Mouse (Mus musculus) CD8-positive naive resting alpha-beta T cell, adult 2 months (primary cell): Measurements from ENCODE around the gene Ambra1.

Source experiments
- DNase-seq, 2 experiments: peaks; one replicate each; pipeline ENCODE4 v3.0.0; 2022; ENCODE audit warnings: low read depth in 2 of 2, low spot score in 2 of 2

The Ambra1 gene

DNA sequence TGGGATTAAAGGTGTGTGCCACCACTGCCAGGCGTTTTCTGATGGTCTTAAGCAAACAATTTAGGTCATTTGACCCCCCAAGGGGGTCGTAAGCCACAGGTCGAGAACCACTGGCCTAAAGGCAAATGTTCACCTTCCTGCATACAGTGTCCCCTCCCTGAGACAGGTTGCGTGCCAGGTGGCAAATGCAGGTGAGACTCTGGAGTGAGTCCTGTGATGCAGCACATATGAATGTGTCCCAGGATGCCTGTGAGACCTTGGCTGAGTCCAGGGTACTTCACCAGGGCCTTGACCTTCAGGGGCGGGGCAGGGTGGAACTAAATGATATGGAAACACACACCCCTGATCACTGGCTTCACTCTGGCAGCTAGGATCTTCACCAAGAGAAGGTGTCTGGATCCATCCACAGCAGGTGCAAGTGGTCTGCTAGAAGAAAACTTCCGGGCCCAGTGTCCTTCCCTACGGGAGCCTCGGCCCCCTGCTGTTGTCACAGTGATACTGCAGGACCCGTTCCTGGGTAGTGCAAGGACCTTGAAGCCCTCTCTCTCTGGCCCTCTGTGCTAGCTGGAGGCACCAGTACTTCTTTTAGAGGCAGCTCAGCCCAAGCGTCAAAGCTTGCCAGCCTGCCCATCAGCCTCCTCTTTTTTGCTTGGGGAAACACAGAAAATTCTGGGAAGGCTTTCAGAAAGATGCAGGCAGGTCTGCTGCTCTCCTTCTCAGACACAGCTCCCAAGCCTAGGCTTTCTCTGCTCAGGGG lies 228.9 kb downstream of the Ambra1 start:
- DNase-seq: no peak

DNA sequence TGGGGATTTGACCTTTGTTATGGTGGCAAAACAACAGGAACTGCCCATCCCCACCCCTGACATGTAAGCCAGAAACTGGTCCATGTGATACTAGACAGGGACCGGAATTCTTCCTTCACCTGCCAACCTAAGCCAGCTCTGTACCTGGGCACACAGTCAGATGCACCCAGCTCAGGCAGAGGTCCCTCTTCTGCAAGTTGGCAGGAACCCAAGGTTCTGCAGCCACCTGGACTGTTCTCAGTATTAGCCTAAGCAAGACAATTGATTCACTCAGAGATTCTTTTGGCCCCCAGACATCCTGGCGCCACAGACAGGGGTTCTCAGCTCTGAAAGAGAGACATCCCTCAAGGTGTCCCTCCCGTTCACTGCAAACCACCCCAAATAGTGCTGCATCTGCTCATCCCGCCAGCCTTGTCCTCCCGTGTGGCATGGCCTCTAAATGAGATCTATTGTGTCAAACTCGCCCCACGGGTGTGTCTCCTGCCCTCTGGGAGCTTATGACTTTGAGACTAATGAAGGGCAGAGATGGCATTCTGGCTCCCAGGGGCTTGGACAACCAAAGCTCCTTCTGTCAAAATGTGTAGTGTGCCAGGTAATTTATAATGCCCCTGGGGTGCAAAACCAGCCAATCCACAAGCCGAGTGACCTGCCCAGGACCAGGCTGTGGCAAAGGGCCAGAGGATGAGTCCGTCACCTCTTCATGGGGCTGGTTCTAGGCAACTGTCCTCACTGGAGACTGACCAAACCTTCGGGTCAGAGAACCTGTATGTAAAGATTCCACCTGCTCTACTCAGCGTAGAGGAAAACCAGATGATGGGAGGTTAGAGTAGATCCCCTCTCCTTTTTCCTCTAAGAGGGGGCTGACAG lies 229.8 kb downstream of the Ambra1 start:
- DNase-seq: no peak

DNA sequence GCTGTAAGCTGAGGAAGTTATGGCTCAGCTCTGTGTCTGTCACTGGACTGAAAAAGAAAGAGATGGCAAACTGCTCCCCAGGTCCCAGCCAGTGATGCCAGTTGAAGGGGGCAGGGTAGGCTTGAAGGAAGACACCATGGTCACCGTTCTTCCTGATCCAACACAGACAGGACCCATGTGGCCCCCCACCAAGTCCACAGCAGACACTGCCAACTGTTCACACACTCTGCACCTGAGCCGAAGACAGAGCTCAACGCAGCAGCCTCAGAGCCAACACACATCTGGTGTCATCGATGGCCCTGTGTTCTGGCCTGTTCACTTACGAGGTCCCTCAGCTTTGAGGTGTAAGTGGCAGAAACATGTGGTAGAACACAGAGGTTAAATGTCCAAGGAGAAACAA lies 230.5 kb downstream of the Ambra1 start:
- DNase-seq: no peak

DNA sequence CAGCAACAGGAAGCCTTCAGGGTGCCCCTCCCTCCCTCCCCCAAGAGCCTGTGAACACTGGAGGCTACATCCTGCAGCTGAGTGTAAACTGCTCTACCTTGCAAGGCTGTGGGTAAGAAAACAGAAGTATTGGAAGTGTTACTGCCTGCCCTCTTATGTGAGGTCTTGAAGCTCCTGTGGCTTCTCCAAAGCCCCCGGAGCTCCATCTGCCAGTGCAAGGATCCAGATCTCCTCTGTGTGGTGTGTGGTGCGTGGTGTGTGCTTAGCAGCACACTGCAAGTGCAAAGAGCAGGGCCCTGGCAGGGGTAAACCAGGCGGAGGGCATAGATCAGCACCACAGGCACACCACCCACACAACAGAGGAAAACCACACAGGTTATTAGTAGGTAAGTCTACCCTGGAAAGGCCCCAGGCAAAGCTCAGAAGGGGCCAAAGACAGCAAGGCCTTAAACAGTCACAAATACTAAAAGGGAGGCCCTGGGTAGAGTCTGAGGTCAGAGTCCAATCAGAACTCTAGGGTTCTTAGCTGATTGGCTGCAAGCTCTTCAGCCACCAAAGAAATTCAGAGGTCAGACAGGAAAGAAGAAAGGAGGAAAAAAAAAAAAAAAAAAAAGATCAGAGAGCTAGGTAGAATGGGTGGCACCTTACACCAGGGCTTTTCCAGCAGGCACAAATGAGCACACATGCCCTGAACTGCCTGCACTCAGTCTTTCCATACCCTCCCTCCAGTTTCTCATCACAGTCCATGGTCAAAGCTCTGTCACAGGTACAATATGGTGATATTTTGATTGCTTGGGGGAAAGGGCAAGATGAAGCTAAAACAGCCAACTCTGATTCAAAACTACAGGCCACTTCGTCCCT lies 232.2 kb downstream of the Ambra1 start:
- DNase-seq: peak in 1 of 2 experiments; percentile 39

DNA sequence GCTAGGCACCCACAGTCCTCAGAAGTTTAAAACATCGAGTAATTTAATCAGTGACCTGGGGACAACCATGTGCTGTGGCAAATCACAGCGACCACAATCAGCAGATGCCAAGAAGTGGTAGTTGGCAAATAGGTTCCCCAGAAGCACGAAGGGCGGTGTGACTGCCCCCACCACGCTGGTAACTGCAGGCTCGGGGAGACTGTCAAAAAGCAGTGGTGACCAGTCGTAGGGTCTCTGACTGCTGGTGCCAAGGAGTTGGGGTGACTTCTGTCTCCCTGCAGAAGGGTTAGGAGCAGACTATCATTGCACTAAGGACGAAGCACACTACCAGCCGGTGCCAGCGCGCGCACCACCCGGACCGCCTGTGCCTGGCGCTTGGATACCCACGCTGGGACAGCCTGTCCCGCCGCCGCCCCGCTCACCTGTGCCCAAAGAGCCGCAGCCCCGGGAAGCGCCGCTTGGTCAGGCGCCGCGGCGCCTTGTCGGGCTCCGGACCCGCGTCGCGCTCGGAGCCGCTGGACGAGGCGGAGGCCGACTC lies 233.0 kb downstream of the Ambra1 start:
- DNase-seq: no peak

DNA sequence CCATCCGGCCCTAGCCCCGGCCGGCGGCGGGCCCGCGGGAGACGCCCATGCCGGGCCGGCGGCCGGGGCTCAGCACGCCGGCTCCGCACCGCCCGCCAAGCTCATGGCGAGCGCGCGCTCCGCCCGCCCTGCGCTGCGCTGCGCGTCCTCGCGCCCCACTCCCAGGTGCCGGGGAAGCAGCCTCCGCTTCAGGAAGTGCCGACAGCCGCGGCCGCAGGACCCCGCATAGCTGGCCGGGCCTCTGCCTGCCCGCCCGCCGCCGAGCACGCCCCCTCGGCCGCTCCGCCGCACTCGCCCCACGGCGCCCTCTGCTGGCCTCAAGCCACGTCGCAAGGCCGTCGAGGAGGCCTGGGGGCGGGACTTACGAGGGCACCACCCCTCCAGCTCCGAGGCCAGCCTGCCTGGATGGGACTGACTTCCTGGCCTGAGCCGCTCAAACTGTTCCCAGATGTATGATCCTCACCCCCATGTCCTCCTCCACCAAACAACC lies 233.6 kb downstream of the Ambra1 start:
- DNase-seq: peak; percentile 96 to 97

DNA sequence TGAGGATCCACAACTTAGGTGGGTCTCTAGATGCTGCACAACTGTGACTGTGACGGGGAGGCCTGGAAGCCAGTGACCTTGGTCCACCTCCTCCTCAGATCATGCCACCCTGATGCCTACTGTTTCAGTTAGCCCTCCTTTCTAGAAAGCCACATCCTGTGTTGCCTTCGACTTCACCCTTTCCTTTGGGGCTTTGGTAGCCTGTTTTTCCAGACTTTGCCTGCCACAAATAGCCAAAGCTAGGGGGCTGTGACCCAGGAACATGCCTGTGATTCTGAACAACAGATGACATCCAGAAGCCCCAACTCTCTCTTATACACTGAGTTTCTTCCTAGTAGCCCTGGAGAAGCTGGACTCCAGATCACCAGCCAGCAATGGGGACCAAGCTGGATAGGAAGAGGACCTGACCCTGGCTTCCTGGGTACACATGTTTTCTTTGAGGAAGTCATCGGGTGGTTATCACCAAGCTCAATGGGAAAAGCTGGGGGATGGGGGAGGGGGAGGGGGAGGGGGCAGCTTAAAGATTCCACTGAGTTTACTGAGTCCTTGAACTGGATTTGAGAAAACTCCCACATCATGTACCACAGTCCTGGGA lies 234.8 kb downstream of the Ambra1 start:
- no peak for DNase-seq

DNA sequence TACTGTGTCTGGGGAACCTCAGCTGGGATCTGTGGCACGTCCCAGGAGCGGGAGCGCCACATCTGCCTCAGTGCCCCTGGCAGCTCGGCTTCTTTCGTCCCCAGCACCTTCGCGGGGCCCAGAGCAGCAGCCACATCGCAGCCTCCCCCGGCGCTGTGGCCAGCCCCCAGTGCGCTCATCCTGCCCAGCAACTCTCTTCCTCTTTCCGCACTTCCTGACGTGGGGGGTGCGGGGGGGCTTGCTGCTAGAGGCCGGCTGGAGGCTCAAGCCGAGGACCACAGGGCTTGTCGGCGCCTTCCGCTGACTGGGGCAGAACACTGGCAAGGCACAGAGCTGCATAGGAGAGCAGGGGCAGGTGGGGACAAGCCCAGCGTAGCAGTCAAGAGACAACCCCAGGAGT lies 235.5 kb downstream of the Ambra1 start:
- no peak for DNase-seq

DNA sequence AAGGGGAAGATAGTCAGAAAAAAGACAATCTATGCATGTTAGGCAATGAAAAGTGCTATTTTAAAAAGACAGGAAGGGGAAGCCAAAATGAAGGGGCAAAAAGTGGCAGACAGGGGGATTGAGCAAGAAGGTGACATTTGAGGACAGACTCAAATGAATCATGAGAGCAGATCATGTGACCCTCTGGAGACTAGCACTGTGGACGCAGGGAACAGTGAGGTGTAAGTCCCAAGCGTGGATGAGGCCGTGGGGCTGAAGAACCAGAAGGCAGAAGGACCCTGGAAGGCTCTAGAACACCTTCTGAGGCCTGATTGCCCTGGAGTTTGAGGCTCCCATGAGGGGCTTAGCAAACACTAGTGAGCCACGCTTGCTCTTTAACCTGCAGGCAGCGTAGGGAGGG lies 236.4 kb downstream of the Ambra1 start:
- DNase-seq: no peak

DNA sequence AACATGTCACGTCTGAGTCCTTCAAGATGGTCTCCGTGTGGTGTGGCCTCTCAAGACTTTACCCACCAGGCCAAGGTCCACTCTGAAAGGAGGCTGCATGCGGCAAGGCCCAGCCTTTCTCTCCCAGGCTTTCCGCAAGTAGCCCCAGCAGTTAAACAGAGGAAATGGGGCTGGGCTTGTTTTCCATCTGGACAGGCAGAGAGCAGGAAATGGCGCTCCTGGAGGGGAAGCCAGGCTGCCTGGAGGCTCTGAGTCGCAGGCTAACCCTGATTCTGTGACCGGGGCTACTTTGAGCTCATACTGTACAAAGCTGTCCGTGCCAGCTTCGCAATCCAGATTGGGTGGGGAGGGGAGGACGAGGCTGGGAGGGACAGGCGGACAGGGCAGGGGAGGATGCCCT lies 238.0 kb downstream of the Ambra1 start:
- DNase-seq: no peak
